Mouse (Mus musculus) liver, adult 2 months (tissue): ENCODE measurements at regions not wholly inside any gene's neighbourhood (a gene's known extent, or its start where the extent isn't known, plus 50 kb on each side); places are given as distances from the start of the nearest gene placed in this dataset.
A peak's percentile ranks its signal among the peaks of the same experiment; 100 is the strongest.

Experiments used
- DNase-seq: peaks from one replicate; pipeline ENCODE4 v3.0.0-alpha.2; 2011; ENCODE audit warnings: low read depth, low spot score; ENCODE audit errors: extremely low read depth
- H3K27ac ChIP-seq: fragments of 200-500 bp; replicated peaks from 2 replicates; pipeline ENCODE4 v1.5.1; 2012; ENCODE audit warnings: low read depth, mild to moderate bottlenecking, control low read depth, inconsistent platforms, low read length; ENCODE audit not compliant: insufficient read depth
- H3K27me3 ChIP-seq: fragments of 200-500 bp; 2 replicates; pipeline ENCODE4 v1.6.1; 2012; ENCODE audit warnings: mild to moderate bottlenecking, moderate library complexity, low read length, inconsistent platforms; ENCODE audit not compliant: control insufficient read depth, insufficient read depth
- H3K36me3 ChIP-seq: fragments of 200-500 bp; 2 replicates; pipeline ENCODE4 v1.6.1; 2012; ENCODE audit warnings: low read length, inconsistent platforms; ENCODE audit not compliant: control insufficient read depth, insufficient read depth
- H3K4me1 ChIP-seq: fragments of 200-500 bp; 2 replicates; pipeline ENCODE4 v1.6.1; 2011; ENCODE audit warnings: low read length; ENCODE audit not compliant: control insufficient read depth, insufficient read depth
- H3K4me3 ChIP-seq: fragments of 200-500 bp; 2 replicates; pipeline ENCODE4 v1.5.1; 2011; ENCODE audit warnings: low read depth, mild to moderate bottlenecking, control low read depth, low read length, moderate library complexity; ENCODE audit not compliant: insufficient read depth
- H3K79me2 ChIP-seq: fragments of 200-500 bp; 2 replicates; pipeline ENCODE4 v1.6.1; 2012; ENCODE audit warnings: inconsistent platforms, mild to moderate bottlenecking, low read length, moderate library complexity; ENCODE audit not compliant: control insufficient read depth, insufficient read depth
- H3K9ac ChIP-seq: fragments of 200-500 bp; 2 replicates; pipeline ENCODE4 v1.6.1; 2012; ENCODE audit warnings: low read depth, mild to moderate bottlenecking, control low read depth, inconsistent platforms, low read length
- CTCF ChIP-seq: fragments of 200-500 bp; IDR thresholded peaks from 2 replicates; pipeline ENCODE4 v1.5.1; 2011; ENCODE audit warnings: low read depth, low read length, control low read depth
- POLR2A ChIP-seq: fragments of 200-500 bp; IDR thresholded peaks from 2 replicates; pipeline ENCODE4 v1.6.1; 2011; ENCODE audit warnings: low read length, control low read depth; ENCODE audit not compliant: insufficient read depth; ENCODE audit errors: extremely low read depth
- WGBS: fragments of 180-500 bp; shearing (Covaris S2); methylation state at CpG from one replicate; pipeline ENCODE4 v1.1.7; 2018; 5-methylcytosine and 5-hydroxymethylcytosine counted together

- Histone ChIP-seq H3K9ac (no peak overlapping the region), H3K79me2 (no peaks in the 10 kb centered on the region), H3K4me3 (no peak overlapping the region), H3K27ac (no peak overlapping the region), H3K36me3 (no peaks in the 10 kb centered on the region), H3K27me3 (no peaks in the 10 kb centered on the region), H3K4me1 (no peaks in the 10 kb centered on the region)
- no peak for DNase-seq
- TF ChIP-seq POLR2A (no peak), CTCF (no peak)
- WGBS, result 96% methylated on average over 3 of the region's 3 CpGs
Measured at GRCm38 (mm10) chr1:157028682-157029081, 79.8 kb downstream of the Tex35 start.

- Histone ChIP-seq H3K4me1 (no peaks in the 10 kb centered on the region), H3K79me2 (no peaks in the 10 kb centered on the region), H3K36me3 (no peaks in the 10 kb centered on the region), H3K27ac (no peak overlapping the region), H3K9ac (no peak overlapping the region), H3K4me3 (no peak overlapping the region), H3K27me3 (no peaks in the 10 kb centered on the region)
- WGBS, result 80% methylated on average over 7 of the region's 7 CpGs
- no peak for TF ChIP-seq CTCF
- DNase-seq, result peak; percentile 62
Measured at GRCm38 (mm10) chr1:157027681-157028080, 80.8 kb downstream of the Tex35 start.

GRCm38 (mm10) chr1:157023462-157023861 is 84.0 kb upstream of the Ralgps2 start:
- Histone ChIP-seq H3K27me3 (no peaks in the 10 kb centered on the region), H3K79me2 (no peaks in the 10 kb centered on the region), H3K4me1 (no peaks in the 10 kb centered on the region), H3K36me3 (no peaks in the 10 kb centered on the region), H3K4me3 (no peak overlapping the region), H3K9ac (no peak overlapping the region), H3K27ac (no peak overlapping the region)
- DNase-seq, result no peak
- TF ChIP-seq CTCF, result no peak
- TF ChIP-seq POLR2A, result no peak
- 85% methylated on average over 6 of the region's 6 CpGs for WGBS

GRCm38 (mm10) chr1:157022456-157023435 is 83.3 kb upstream of the Ralgps2 start:
- Histone ChIP-seq H3K79me2 (no peaks in the 10 kb centered on the region), H3K36me3 (no peaks in the 10 kb centered on the region), H3K9ac (no peak overlapping the region), H3K27ac (no peak overlapping the region), H3K4me3 (no peak overlapping the region), H3K4me1 (no peaks in the 10 kb centered on the region), H3K27me3 (no peaks in the 10 kb centered on the region)
- DNase-seq, result no peak
- TF ChIP-seq CTCF (no peak), POLR2A (no peak)
- 89% methylated on average over 12 of the region's 12 CpGs for WGBS

GRCm38 (mm10) chr1:157019892-157020291 is 80.5 kb upstream of the Ralgps2 start:
- no peak for DNase-seq
- Histone ChIP-seq H3K79me2 (no peaks in the 10 kb centered on the region), H3K36me3 (no peaks in the 10 kb centered on the region), H3K9ac (no peak overlapping the region), H3K27me3 (no peaks in the 10 kb centered on the region), H3K4me3 (no peak overlapping the region), H3K27ac (peak overlapping the region; percentile 4), H3K4me1 (no peaks in the 10 kb centered on the region)
- TF ChIP-seq CTCF (no peak), POLR2A (no peak)
- 76% methylated on average over 7 of the region's 7 CpGs for WGBS

GRCm38 (mm10) chr1:157018726-157019125 is 79.3 kb upstream of the Ralgps2 start:
- no peak overlapping the region for H3K4me3 ChIP-seq
- 95% methylated on average over 2 of the region's 2 CpGs for WGBS
- H3K9ac ChIP-seq, result no peak overlapping the region
- no peaks in the 10 kb centered on the region for H3K79me2 ChIP-seq
- H3K36me3 ChIP-seq, result no peaks in the 10 kb centered on the region
- H3K27me3 ChIP-seq, result no peaks in the 10 kb centered on the region
- peak overlapping the region; percentile 32 for H3K27ac ChIP-seq
- DNase-seq, result no peak
- peaks cover 5% of the 10 kb centered on the region for H3K4me1 ChIP-seq
- no peak for TF ChIP-seq CTCF
- no peak for TF ChIP-seq POLR2A
